Mouse (Mus musculus): ENCODE data around the gene Nbl1. TPM values are rescaled to one million over a fixed set of nuclear protein-coding genes. Genes with fewer than 3 reads are reported as not detected.
A peak's percentile ranks its signal among the peaks of the same experiment; 100 is the strongest.

The Nbl1 gene
- polyA plus RNA-seq, 1 experiment from 2014 or later: 167 TPM

GRCm38 (mm10) chr4:139082790-139083564 lies 9.8 kb downstream of the Nbl1 start:
- H3K27ac ChIP-seq (replicated peaks): 0 out of 2 replicates have a peak overlapping the region, but pooled peaks have one; percentile 28
- no peaks in the 10 kb centered on the region for H3K9me3 ChIP-seq (replicated peaks)
- 0 out of 2 replicates have a peak overlapping the region, but pooled peaks have one; percentile 3 for H3K4me2 ChIP-seq (replicated peaks)
- H3K4me3 ChIP-seq (replicated peaks): no peak overlapping the region
- peaks cover 23% of the 10 kb centered on the region for H3K36me3 ChIP-seq
- WGBS: 27% methylated on average over 12 of the region's 12 CpGs
- ATAC-seq (ENCODE audit: insufficient number of reproducible peaks, low FRiP score, low TSS enrichment, low read depth): no peak
- peaks cover 40% of the 10 kb centered on the region for H3K4me1 ChIP-seq
- no peaks in the 10 kb centered on the region; the same call in 1 of the 2 replicates for H3K27me3 ChIP-seq
- peak overlapping the region; percentile 3; the same call in 1 of the 2 replicates for H3K9ac ChIP-seq

- H3K4me3 ChIP-seq (replicated peaks): no peak overlapping the region
- H3K4me2 ChIP-seq (replicated peaks): no peak overlapping the region
- H3K4me1 ChIP-seq: peaks cover 37% of the 10 kb centered on the region
- WGBS: 70% methylated on average over 18 of the region's 18 CpGs
- no peak overlapping the region for H3K27ac ChIP-seq (replicated peaks)
- peaks cover 23% of the 10 kb centered on the region for H3K36me3 ChIP-seq
- H3K27me3 ChIP-seq: peaks cover 5% of the 10 kb centered on the region
- H3K9me3 ChIP-seq (replicated peaks): no peaks in the 10 kb centered on the region
- H3K9ac ChIP-seq: no peak overlapping the region
- ATAC-seq (ENCODE audit: insufficient number of reproducible peaks, low FRiP score, low TSS enrichment, low read depth): no peak
Observed at GRCm38 (mm10) chr4:139081270-139081931, 11.4 kb downstream of the Nbl1 start.

- H3K4me2 ChIP-seq (replicated peaks): no peak overlapping the region
- no peaks in the 10 kb centered on the region for H3K9me3 ChIP-seq (replicated peaks)
- no peak overlapping the region for H3K27ac ChIP-seq (replicated peaks)
- H3K27me3 ChIP-seq: peaks cover 17% of the 10 kb centered on the region
- peaks cover 19% of the 10 kb centered on the region for H3K36me3 ChIP-seq
- H3K4me1 ChIP-seq: peaks cover 41% of the 10 kb centered on the region
- H3K9ac ChIP-seq: no peak overlapping the region
- WGBS: 85% methylated on average over 7 of the region's 7 CpGs
- ATAC-seq (ENCODE audit: insufficient number of reproducible peaks, low FRiP score, low TSS enrichment, low read depth): no peak
- H3K4me3 ChIP-seq (replicated peaks): no peak overlapping the region
Observed at GRCm38 (mm10) chr4:139080259-139080658, 12.5 kb downstream of the Nbl1 start.

- H3K27me3 ChIP-seq: peaks cover 25% of the 10 kb centered on the region
- no peaks in the 10 kb centered on the region for H3K9me3 ChIP-seq (replicated peaks)
- no peak overlapping the region for H3K9ac ChIP-seq
- no peak overlapping the region for H3K4me2 ChIP-seq (replicated peaks)
- peaks cover 42% of the 10 kb centered on the region for H3K4me1 ChIP-seq
- H3K27ac ChIP-seq (replicated peaks): 0 out of 2 replicates have a peak overlapping the region, but pooled peaks have one; percentile 4
- H3K4me3 ChIP-seq (replicated peaks): no peak overlapping the region
- H3K36me3 ChIP-seq: peaks cover 11% of the 10 kb centered on the region
- no peak for ATAC-seq (ENCODE audit: insufficient number of reproducible peaks, low FRiP score, low TSS enrichment, low read depth)
- 73% methylated on average over 11 of the region's 11 CpGs for WGBS
Observed at GRCm38 (mm10) chr4:139079439-139079838, 13.4 kb downstream of the Nbl1 start.

- Histone ChIP-seq H3K27me3 (peaks cover 32% of the 10 kb centered on the region), H3K9me3 (replicated peaks) (no peaks in the 10 kb centered on the region), H3K4me1 (peaks cover 43% of the 10 kb centered on the region), H3K4me3 (replicated peaks) (no peak overlapping the region), H3K4me2 (replicated peaks) (no peak overlapping the region), H3K9ac (no peak overlapping the region), H3K36me3 (peaks cover 9% of the 10 kb centered on the region), H3K27ac (replicated peaks) (0 out of 2 replicates have a peak overlapping the region, but pooled peaks have one; percentile 4)
- no peak for ATAC-seq (ENCODE audit: insufficient number of reproducible peaks, low FRiP score, low TSS enrichment, low read depth)
- 16% methylated on average over 4 of the region's 4 CpGs for WGBS
Observed at GRCm38 (mm10) chr4:139078726-139079125, 14.1 kb downstream of the Nbl1 start.

GRCm38 (mm10) chr4:139078313-139078712 lies 14.5 kb downstream of the Nbl1 start:
- ATAC-seq (ENCODE audit: insufficient number of reproducible peaks, low FRiP score, low TSS enrichment, low read depth): no peak
- Histone ChIP-seq H3K36me3 (peaks cover 9% of the 10 kb centered on the region), H3K4me2 (replicated peaks) (no peak overlapping the region), H3K27me3 (peaks cover 36% of the 10 kb centered on the region), H3K27ac (replicated peaks) (no peak overlapping the region), H3K9me3 (replicated peaks) (no peaks in the 10 kb centered on the region), H3K4me1 (peaks cover 39% of the 10 kb centered on the region), H3K9ac (no peak overlapping the region), H3K4me3 (replicated peaks) (no peak overlapping the region)
- 35% methylated on average over 2 of the region's 2 CpGs for WGBS

GRCm38 (mm10) chr4:139075915-139076314 lies 16.9 kb downstream of the Nbl1 start:
- Histone ChIP-seq H3K4me3 (replicated peaks) (peak overlapping the region; percentile 56), H3K4me2 (replicated peaks) (peak overlapping the region; percentile 94), H3K36me3 (no peaks in the 10 kb centered on the region), H3K27me3 (peaks cover 46% of the 10 kb centered on the region), H3K27ac (replicated peaks) (no peak overlapping the region), H3K4me1 (peaks cover 18% of the 10 kb centered on the region), H3K9ac (no peak overlapping the region), H3K9me3 (replicated peaks) (no peaks in the 10 kb centered on the region)
- whole genome bisulfite sequencing: 20% methylated on average over 5 of the region's 5 CpGs
- ATAC-seq (ENCODE audit: insufficient number of reproducible peaks, low FRiP score, low TSS enrichment, low read depth): no peak

- Histone ChIP-seq H3K4me1 (peaks cover 18% of the 10 kb centered on the region), H3K9ac (peak within 1 kb of the TSS; percentile 27; the same call in 1 of the 2 replicates), H3K9me3 (replicated peaks) (no peaks in the 10 kb centered on the region), H3K4me3 (replicated peaks) (peak within 1 kb of the TSS; percentile 56), H3K4me2 (replicated peaks) (peak within 1 kb of the TSS; percentile 94), H3K27me3 (peaks cover 46% of the 10 kb centered on the region), H3K27ac (replicated peaks) (no peak within 1 kb of the TSS), H3K36me3 (no peaks in the 10 kb centered on the region)
- 2% methylated on average over 76 of the region's 77 CpGs for WGBS
- ATAC-seq (ENCODE audit: insufficient number of reproducible peaks, low FRiP score, low TSS enrichment, low read depth): 0 out of 2 replicates have a peak, but pooled peaks have one; percentile 30
Observed at GRCm38 (mm10) chr4:139075041-139075711, 17.6 kb downstream of the Nbl1 start, which contains the start of gene Htr6. TSS of gene Htr6 (minus strand) at chr4:139075570.

GRCm38 (mm10) chr4:139074060-139074459 lies 18.7 kb downstream of the Nbl1 start:
- H3K4me2 ChIP-seq (replicated peaks): peak overlapping the region; percentile 94
- peak overlapping the region; percentile 56 for H3K4me3 ChIP-seq (replicated peaks)
- H3K36me3 ChIP-seq: no peaks in the 10 kb centered on the region
- no peak overlapping the region for H3K9ac ChIP-seq
- 22% methylated on average over 29 of the region's 29 CpGs for WGBS
- H3K27ac ChIP-seq (replicated peaks): no peak overlapping the region
- ATAC-seq (ENCODE audit: insufficient number of reproducible peaks, low FRiP score, low TSS enrichment, low read depth): no peak
- H3K4me1 ChIP-seq: peaks cover 18% of the 10 kb centered on the region
- H3K27me3 ChIP-seq: peaks cover 50% of the 10 kb centered on the region
- H3K9me3 ChIP-seq (replicated peaks): no peaks in the 10 kb centered on the region

- H3K4me1 ChIP-seq: no peaks in the 10 kb centered on the region
- H3K4me3 ChIP-seq (replicated peaks): no peak overlapping the region
- H3K27ac ChIP-seq (replicated peaks): no peak overlapping the region
- WGBS: 29% methylated on average over 4 of the region's 4 CpGs
- H3K9ac ChIP-seq: no peak overlapping the region
- no peak for ATAC-seq (ENCODE audit: insufficient number of reproducible peaks, low FRiP score, low TSS enrichment, low read depth)
- no peaks in the 10 kb centered on the region for H3K36me3 ChIP-seq
- H3K4me2 ChIP-seq (replicated peaks): no peak overlapping the region
- no peaks in the 10 kb centered on the region for H3K9me3 ChIP-seq (replicated peaks)
- peaks cover 14% of the 10 kb centered on the region for H3K27me3 ChIP-seq
Observed at GRCm38 (mm10) chr4:139068287-139068686, 24.5 kb downstream of the Nbl1 start.

- Histone ChIP-seq H3K4me2 (replicated peaks) (no peak overlapping the region), H3K4me1 (no peaks in the 10 kb centered on the region), H3K27ac (replicated peaks) (no peak overlapping the region), H3K36me3 (no peaks in the 10 kb centered on the region), H3K9ac (no peak overlapping the region), H3K4me3 (replicated peaks) (no peak overlapping the region), H3K27me3 (0 out of 2 replicates have a peak, but pooled peaks cover 4% of the 10 kb centered on the region), H3K9me3 (replicated peaks) (no peaks in the 10 kb centered on the region)
- 76% methylated on average over 5 of the region's 5 CpGs for WGBS
- no peak for ATAC-seq (ENCODE audit: insufficient number of reproducible peaks, low FRiP score, low TSS enrichment, low read depth)
Observed at GRCm38 (mm10) chr4:139064831-139065230, 28.0 kb downstream of the Nbl1 start.
